Mouse (Mus musculus): ENCODE measurements around the gene Pdhb. TPM values are rescaled to one million over a fixed set of nuclear protein-coding genes. Genes with fewer than 3 reads are reported as not detected.

Gene Pdhb
- total and polyA plus RNA-seq, 3 experiments = 109 to 140 TPM; not detected in 1

DNA sequence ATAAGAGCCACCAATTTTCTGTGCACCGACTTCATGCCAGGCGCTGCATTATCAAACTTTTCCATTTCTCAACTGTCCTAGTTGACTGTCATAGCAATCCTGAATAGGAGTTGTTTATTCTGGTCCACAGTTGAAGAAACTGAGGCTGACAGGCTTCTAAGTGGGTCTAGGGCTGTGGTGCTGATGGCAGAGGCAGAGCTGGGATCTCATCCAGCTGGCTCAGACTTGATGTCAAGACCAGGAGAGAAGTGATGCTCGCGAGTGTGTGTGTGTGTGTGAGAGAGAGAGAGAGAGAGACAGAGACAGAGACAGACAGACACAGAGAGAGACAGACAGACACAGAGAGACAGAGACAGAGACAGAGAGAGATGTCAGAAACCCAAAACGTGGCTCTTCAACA lies 27.9 kb upstream of the Pdhb start:
- no peak for DNase-seq (ENCODE audit: low read depth, low spot score)
- no peak overlapping the region for H3K9ac ChIP-seq (ENCODE audit: control insufficient read depth, low read depth, low read length, poor library complexity, severe bottlenecking)
- H3K36me3 ChIP-seq (ENCODE audit: control insufficient read depth in 1 of 2, insufficient read depth in 2 of 2, low read length in 2 of 2) = no peaks in the 10 kb centered on the region
- TF ChIP-seq KAT2A (conservative IDR thresholded peaks at IDR 0.05; ENCODE audit: low read depth, low read length) (no peak), ZC3H11A (IDR thresholded peaks at IDR 0.05; ENCODE audit: low read depth, low read length) (no peak), HCFC1 (IDR thresholded peaks at IDR 0.05; ENCODE audit: low read depth, low read length) (no peak), SIN3A (IDR thresholded peaks at IDR 0.05; ENCODE audit: low read length) (no peak), SMC3 (IDR thresholded peaks at IDR 0.05; ENCODE audit: low read depth, low read length) (no peak), EP300 (IDR thresholded peaks at IDR 0.05; ENCODE audit: low read depth in 1 of 2, low read length in 2 of 2) (no peak), GATA1 (IDR thresholded peaks at IDR 0.05; ENCODE audit: low read depth, low read length) (no peak), MYB (IDR thresholded peaks at IDR 0.05; ENCODE audit: low read depth, low read length) (no peak), NELFE (IDR thresholded peaks at IDR 0.05; ENCODE audit: low read depth, low read length) (no peak), BHLHE40 (IDR thresholded peaks at IDR 0.05; ENCODE audit: borderline replicate concordance, low read depth, low read length) (no peak), POLR2AphosphoS5 (IDR thresholded peaks at IDR 0.05; ENCODE audit: borderline replicate concordance, low read depth, low read length) (no peak), MAFK (IDR thresholded peaks at IDR 0.05; ENCODE audit: borderline replicate concordance, low read depth, low read length) (no peak), USF1 (IDR thresholded peaks at IDR 0.05; ENCODE audit: low read depth, low read length) (no peak), USF2 (IDR thresholded peaks at IDR 0.05; ENCODE audit: borderline replicate concordance in 1 of 2, insufficient read depth in 1 of 2, low read depth in 1 of 2, low read length in 2 of 2) (no peak), RAD21 (IDR thresholded peaks at IDR 0.05; ENCODE audit: low read depth, low read length) (no peak), TCF12 (IDR thresholded peaks at IDR 0.05; ENCODE audit: low read depth, low read length) (no peak), ELF1 (IDR thresholded peaks at IDR 0.05; ENCODE audit: low read depth, low read length) (no peak)
- no peaks in the 10 kb centered on the region for H3K79me2 ChIP-seq (ENCODE audit: control insufficient read depth, insufficient read depth, low read length, poor library complexity)
- H3K27me3 ChIP-seq (ENCODE audit: control insufficient read depth in 1 of 2, insufficient read depth in 2 of 2, low read length in 2 of 2) = peaks cover 6 to 8% of the 10 kb centered on the region in 2 experiments
- H3K4me3 ChIP-seq (ENCODE audit: control insufficient read depth in 1 of 2, insufficient read depth in 1 of 2, low read depth in 2 of 2, low read length in 2 of 2) = no peak overlapping the region
- no peaks in the 10 kb centered on the region for H3K9me3 ChIP-seq (replicated peaks; ENCODE audit: insufficient read depth, low read length)
- no peak overlapping the region for H3K27ac ChIP-seq (ENCODE audit: control insufficient read depth, low read depth, low read length)
- no peaks in the 10 kb centered on the region for H3K4me1 ChIP-seq (ENCODE audit: control insufficient read depth in 1 of 2, insufficient read depth in 2 of 2, low read length in 2 of 2)

DNA sequence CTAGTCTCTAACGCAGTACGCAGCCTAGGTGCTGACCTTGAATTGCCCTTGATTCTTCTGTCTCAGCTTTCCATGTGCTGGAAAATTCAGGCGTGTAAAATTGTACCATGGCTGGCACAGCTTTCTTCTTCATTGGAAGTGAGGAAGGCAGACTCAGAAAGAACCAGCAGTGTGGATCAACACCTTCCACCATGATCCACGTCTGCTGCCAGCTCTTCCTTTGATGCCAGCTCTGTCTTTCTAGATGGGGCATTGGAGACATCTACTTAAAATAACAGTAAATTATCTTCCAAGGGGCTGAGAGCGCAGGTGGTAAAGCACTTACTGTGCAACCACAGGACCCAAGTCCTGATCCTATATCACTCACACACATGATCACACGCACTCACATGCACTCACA lies 19.9 kb upstream of the Pdhb start:
- no peaks in the 10 kb centered on the region for H3K9me3 ChIP-seq (replicated peaks; ENCODE audit: insufficient read depth, low read length)
- no peak for DNase-seq (ENCODE audit: low read depth, low spot score)
- no peak overlapping the region for H3K4me3 ChIP-seq (ENCODE audit: control insufficient read depth in 1 of 2, insufficient read depth in 1 of 2, low read depth in 2 of 2, low read length in 2 of 2)
- TF ChIP-seq GABPA (IDR thresholded peaks at IDR 0.05; ENCODE audit: low read depth, low read length) (no peak), CHD1 (IDR thresholded peaks at IDR 0.05; ENCODE audit: low read depth, low read length) (no peak), RAD21 (IDR thresholded peaks at IDR 0.05; ENCODE audit: low read depth, low read length) (no peak), TAL1 (IDR thresholded peaks at IDR 0.05; ENCODE audit: low read length) (no peak), GATA1 (IDR thresholded peaks at IDR 0.05; ENCODE audit: low read depth, low read length) (no peak), TCF12 (IDR thresholded peaks at IDR 0.05; ENCODE audit: low read depth, low read length) (no peak), POLR2AphosphoS5 (IDR thresholded peaks at IDR 0.05; ENCODE audit: borderline replicate concordance, low read depth, low read length) (no peak), HCFC1 (IDR thresholded peaks at IDR 0.05; ENCODE audit: low read depth, low read length) (no peak)
- H3K9ac ChIP-seq (ENCODE audit: control insufficient read depth, low read depth, low read length, poor library complexity, severe bottlenecking) = no peak overlapping the region
- peaks cover 4% of the 10 kb centered on the region in 2 experiments; a peak in 2 of 4 replicates for H3K4me1 ChIP-seq (ENCODE audit: control insufficient read depth in 1 of 2, insufficient read depth in 2 of 2, low read length in 2 of 2)
- no peaks in the 10 kb centered on the region; a peak in 2 of 4 replicates for H3K27me3 ChIP-seq (ENCODE audit: control insufficient read depth in 1 of 2, insufficient read depth in 2 of 2, low read length in 2 of 2)
- H3K36me3 ChIP-seq (ENCODE audit: control insufficient read depth in 1 of 2, insufficient read depth in 2 of 2, low read length in 2 of 2) = peaks cover 0 to 3% of the 10 kb centered on the region in 2 experiments; a peak in 1 of 4 replicates
- no peak overlapping the region for H3K27ac ChIP-seq (ENCODE audit: control insufficient read depth, low read depth, low read length)
- H3K79me2 ChIP-seq (ENCODE audit: control insufficient read depth, insufficient read depth, low read length, poor library complexity) = no peaks in the 10 kb centered on the region

Measured in MEL (cell line).